Mouse (Mus musculus) spleen, adult 12 weeks (tissue): ENCODE results near the gene Myl6.

ENCODE experiments used
- DNase-seq: peaks from one replicate; pipeline ENCODE4 v3.0.0; 2022; ENCODE audit warnings: low spot score

Myl6 gene

DNA sequence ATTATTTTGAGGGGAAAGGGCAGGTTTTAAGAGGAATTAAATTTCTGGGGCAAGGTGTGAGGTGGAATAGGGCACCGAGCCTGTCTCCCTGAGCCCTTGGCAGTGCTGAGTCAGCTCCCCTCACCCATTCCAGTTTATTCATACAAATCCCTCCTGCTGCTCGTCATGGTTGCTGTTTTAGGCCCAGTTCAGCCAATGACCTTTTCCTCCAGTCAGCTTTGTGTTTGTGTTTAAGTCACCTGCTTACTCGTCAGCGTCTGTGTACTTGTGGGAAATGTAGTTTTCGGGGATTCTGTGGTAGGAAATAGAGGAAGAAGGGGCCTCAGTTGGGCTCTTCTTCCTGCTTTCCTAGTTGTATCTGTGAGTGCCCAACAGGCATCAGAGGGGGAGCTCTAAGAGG lies 4.6 kb downstream of the Myl6 start:
- DNase-seq, result no peak

DNA sequence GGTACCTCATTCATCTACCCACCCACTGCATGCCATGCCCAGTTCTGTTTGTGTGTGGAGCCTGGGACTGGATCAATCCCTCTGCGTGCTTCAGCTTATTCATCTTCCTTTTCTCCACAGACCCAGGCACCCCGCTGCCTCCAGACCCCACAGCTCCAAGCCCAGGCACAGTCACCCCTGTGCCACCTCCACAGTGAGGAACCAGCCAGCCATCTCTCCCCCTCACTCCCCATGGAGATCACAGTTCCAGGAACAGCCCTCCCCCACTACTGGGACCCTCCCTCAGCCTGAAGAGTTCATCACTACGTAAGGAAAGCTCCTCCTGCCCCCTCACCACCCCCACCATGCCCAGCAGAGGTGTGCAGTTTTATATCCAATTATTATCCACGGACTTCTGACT lies 5.2 kb downstream of the Myl6 start:
- no peak for DNase-seq

DNA sequence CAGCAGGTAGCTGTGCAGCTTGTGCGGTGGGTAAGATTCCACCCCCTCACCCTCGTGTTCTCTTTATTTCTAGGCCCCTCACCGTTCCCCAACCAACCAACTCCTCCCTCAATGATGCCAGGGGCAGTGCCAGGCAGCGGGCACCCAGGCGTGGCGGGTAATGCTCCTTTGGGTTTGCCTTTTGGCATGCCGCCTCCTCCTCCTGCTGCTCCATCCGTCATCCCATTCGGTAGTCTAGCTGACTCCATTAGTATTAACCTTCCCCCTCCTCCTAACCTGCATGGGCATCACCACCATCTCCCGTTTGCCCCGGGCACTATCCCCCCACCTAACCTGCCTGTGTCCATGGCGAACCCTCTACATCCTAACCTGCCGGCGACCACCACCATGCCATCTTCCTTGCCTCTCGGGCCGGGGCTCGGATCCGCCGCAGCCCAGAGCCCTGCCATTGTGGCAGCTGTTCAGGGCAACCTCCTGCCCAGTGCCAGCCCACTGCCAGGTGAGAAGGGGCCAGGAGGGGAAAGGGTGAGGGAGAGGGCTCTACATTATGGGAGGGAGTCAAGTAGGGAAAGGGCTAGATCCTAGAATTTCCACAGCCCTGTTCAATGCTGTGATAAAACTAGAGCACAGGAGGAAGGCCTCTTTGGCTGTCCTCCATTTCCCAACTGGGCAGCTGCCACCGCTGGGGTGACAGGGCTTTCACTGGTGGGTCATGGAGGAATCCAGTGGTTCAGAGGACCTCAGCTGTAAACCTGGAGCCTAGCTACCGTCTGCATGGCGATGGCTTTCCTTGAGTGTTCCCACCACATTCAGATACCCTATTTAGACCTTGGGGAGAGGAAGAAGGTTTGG lies 5.9 kb downstream of the Myl6 start:
- no peak for DNase-seq

DNA sequence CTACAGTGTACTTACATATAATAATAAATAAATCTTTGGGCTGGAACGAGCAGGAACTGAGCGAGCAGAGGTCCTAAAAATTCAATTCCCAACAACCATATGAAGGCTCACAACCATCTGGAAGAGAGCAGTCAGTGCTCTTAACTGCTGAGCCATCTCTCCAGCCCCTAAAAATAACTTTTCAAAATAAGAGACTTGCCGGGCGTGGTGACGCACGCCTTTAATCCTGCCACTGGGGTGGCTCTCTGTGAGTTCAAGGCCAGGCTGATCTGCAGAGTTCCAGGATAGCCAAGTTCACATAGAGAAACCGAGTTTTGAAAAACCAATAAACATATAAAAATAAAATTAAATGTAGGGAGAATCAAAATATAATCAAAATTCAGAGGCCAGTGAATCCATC lies 7.6 kb downstream of the Myl6 start:
- DNase-seq, result no peak

DNA sequence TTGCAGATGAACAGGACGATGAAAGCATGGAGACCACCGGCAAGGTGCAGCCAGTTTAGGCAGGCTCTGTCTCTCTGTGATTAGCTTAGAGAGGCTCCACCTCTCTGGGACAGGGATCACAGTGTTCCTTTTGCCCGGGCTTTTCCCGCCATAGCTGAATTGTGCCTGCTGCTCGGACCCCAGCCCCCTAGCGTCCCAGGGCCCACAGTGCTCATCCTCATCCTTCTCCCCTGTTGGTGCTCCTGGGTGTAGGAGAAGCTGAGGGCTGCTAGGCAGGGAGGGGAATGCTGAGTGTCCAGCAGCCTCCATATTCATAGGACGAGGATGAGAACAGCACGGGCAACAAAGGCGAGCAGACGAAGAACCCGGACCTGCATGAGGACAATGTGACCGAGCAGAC lies 19.6 kb downstream of the Myl6 start:
- no peak for DNase-seq

DNA sequence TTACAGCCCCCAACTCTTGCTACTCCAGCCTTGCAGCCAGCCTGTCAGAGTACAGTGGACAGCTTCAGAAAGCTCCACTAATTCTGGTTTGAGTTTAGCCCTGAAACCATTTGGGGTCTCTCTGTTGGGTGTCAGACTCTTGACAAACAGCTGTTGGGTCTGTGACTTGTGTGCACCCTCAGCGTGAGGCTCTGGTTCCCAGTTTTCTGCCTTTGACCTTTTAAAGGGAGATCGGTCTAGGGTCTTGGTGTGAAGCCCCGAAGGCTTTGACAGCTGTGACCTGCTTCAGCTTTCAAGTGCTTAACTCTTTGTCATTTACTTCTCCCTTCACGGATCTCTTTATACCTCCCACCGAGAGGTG lies 33.7 kb downstream of the Myl6 start:
- no peak for DNase-seq

DNA sequence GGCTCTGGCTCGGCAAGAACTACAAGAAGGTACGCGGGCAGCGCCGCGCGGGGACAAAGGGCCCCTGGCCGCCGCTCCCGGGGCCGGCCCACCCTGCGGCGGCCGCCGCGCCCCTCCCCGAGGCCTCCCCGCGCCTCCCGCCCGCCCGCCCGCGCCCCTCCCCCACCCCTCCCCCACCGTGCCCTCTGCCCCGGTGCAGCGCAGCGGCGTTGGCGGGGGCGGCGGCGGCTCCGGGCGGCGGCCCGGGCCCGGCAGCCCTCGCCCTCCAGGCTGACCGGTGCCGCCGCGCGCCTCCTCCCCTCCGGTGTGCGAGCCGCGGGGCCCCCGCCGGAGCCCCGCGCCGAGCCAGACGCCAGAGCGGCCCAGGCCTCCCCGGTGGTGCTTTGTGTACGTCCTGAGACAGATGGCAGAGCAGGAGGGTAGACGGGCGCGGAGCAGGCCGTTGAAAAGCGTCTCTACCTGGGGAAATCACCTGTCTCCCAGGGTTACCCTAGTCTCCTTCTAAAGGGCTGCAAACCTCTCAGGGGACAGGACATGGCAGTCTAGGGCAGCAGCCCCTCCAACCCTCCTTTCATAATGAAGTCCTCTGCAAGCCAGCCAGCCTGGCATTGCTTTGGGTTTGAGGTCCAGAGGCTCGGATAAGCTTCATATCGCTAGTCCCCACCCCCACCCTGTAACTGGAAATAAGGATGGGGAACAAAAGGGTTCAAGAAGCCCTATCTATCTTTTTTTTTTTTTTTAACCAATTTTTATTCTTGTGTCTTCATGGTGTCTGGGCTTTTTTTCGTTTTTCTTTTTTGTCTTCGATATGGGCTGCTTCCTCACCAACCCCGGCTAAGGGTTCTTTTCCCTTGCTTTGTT lies 34.3 kb downstream of the Myl6 start:
- peak; percentile 47 for DNase-seq

DNA sequence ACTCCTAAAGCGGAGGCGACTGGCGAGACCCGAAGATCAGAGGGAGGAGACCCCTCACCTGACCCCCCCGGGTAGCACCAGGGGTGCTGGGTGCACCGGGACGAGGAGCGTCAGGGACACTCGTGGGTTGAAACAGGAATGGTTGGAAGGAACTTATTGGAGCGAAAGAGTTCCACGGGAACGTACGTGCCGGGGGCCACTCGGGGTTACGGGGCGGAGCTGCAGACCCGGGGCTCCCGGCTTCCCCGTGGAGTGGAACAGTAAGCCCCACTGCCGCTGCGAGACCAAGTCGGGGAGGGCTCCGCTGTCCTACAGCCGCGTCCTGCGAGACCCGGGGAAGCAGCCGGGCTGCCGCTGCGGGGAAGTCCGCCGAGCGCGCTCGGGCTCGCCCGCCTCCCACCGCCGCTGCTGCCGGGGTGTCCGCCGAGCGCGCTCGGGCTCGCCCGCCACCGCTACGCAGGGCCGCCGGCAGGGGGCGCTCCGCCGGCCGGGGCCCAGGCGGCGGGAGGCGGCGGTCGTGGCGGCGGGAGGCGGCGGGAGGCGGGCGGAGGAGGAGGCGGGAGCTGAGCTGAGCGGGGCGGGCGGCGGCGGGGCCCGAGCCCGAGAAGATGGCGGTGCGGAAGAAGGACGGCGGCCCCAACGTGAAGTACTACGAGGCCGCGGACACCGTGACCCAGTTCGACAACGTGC lies 35.1 kb downstream of the Myl6 start, which contains the start of gene Smarcc2:
Gene Smarcc2 (plus strand): TSS at position 530 of the 690 bp plus-strand sequence.
- peak; percentile 81 for DNase-seq

DNA sequence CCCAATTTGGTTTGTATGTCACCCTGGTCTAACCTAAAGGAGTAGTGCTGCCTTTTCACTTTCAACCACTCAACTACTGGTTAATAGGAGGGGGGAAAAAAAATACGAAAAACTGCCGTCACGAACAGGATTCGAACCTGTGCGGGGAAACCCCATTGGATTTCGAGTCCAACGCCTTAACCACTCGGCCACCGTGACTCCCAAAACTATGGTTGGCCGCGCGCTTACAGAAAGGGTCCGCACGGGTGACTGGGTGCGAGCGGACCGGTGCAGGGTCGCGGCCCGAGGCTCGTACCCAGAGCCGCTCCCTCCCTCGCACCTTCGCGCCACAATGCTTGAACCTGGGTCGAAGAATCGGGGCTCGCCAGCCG lies 35.6 kb downstream of the Myl6 start:
- peak; percentile 86 for DNase-seq

DNA sequence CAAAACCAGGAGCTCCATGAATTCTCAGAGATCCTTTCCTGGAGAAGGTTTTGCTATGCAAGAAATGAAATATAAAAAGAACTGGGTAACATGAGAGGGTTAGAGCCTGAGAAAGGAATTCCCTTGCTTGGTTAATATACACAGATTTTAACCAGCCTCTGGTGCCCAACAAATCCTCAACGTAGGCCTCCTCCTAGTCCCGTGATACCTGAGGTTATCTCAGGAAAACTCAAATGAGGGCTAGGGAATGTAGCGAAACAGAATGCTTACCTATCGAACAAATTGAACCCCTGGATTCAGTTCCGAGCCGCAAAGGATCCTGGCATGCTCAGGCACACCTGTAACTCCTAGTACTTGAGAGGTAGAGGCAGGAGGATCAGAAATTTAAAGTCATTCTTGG lies 36.3 kb downstream of the Myl6 start:
- DNase-seq, result no peak

DNA sequence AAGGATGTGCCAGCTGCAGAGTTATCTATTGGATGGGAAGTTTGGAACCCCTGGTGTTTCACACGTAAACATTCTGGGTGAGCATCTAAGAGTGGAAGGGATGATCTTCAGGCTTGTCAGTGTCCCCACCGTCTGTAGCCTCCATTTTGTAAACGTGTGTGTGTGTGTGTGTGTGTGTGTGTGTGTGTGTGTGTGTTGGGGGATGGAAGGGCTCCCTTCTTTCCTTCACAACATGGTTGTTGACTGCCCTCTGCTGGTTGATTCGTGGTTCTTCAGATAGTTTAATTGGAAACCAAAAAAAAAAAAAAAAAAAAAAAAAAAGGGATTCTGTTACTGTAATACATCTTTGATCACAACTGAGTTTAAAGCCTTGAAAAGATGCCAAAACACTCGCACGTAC lies 38.7 kb downstream of the Myl6 start:
- DNase-seq, result peak; percentile 33

DNA sequence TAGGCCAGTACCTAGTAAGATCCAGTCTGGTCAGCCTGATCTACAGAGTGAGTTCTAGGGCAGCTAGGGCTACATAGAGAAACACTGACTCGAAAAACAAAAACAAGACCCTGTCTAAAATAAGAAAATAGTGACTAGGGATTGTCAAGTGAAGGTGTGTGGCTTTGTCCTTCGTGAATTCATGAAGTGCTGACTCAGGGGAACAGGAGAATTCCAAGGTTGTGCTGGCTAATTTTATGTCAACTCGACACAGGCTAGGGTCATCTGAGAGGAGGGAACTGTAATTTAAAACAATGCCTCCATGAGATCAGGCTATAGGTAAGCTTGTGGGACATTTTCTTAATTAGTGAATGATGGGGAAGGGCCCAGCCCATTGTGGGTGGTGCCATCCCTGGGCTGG lies 39.5 kb downstream of the Myl6 start:
- DNase-seq, result no peak

DNA sequence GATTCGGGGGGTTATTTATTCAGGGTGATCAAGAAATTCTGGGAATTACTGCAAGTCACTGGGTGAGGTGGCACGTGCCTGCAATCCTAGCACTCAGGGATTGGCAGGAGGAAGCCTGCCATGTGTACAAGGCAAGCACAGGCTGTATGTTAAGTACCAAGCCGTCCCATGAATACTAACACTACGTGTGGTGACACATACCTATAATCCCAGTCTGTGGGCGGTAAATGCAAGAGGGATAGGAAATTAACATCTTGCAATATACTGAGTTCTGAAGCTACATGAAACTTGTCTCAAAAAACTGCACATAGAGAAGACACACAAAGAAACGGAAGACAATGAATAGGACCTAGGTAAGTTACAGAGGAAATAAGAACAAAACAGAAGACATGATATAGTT lies 42.9 kb downstream of the Myl6 start:
- DNase-seq, result no peak

DNA sequence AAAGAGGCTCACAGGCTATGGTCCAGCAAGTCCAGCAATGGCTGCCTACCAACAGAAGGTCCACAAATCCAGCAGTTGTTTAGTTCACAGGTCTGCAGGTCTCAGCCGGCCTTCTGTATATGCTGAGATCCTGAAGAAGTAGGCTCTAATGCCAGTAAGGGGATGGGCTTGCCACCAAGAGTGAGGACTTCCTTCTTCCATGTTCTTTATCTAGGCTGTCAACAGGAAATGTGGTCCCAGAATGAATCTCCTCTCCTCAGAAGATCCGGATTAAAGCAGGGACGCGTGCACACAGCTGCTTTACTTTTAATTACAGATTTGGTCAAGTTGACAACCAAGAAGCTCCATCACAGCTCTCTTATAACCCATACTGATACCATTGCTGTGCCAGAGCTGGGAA lies 48.5 kb downstream of the Myl6 start:
- no peak for DNase-seq

DNA sequence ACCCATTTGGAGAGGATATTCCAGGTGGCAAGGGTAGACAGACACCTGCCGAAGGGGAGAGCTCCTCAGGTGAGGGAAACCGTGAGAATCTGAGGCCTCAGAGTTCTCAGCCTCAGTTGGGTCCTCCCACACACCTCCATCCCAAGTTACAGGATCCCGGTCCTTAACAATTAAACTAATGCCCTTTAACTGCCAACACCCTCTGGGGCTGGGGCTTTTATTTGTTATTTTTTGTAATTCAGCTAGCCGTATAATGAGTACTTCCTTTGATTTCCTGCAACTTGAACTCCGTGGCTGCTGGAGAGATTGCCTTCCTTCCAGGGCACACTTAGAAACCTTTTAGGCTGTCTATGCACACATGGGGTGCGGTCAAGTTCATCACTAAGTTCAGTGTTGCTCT lies 49.6 kb downstream of the Myl6 start:
- DNase-seq, result no peak

DNA sequence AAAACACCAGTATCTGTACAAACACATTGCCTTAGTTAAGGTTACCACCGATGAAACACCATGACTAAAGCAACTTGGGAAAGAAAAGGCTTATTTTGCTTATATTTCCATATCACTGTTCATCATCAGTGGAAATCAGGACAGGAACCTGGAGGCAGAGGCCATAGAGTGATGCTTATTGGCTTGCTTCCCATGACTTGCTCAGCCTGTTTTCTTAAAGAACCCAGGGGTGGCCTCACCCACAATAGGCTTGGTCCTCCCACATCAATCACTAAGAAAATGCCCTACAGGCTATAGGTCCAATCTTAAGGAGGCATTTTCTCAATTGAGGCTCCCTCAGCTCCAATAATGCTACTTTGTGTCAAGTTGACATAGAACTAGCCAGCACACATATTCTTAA lies 51.2 kb downstream of the Myl6 start:
- DNase-seq, result no peak

DNA sequence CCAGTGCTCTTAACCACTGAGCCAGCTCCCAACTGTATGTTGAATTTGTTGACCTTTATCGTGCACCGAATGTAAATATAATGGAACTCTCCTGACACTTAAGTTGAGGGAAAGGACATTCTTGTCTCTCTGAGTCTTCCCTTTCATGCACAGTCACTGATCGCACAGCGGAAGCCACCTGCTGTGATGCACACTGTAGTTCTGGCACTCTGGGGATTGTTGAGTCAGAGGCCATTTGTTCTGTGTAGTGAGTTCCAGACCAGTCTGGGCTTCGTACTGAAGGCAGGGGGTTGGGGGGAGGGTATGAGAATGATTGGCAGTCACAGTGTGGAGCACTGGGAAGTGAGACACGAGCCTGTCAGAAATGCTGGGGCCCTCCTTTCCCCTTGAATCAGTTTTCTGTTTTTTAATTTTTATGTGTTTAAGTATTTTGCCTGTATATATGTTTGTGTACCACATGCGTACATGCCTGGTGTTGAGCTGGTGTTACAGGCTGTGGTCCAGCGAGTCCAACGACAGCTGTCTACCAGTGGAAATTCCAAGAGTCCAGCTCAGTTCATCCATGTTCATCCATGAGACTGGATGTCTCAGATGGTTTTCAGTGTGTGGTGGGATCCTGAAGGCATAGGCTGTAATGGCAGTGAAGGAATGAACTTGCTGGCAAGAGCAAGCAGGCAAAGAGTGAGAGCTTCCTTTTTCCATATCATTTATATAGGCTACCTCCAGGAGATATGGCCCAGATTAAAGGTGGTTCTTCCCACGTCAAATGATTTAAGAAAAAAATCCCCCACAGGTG lies 52.4 kb downstream of the Myl6 start:
- no peak for DNase-seq
